Mouse (Mus musculus) lung, adult 10 weeks (tissue): Measurements from ENCODE around the gene Spin2c. TPM values are rescaled to one million over a fixed set of nuclear protein-coding genes. Genes with fewer than 3 reads are reported as not detected.

Experiments
- polyA plus RNA-seq: library from polyadenylated mRNA; stranded (reverse); fragments of 350-450 nt; fragmentation: Illumina TruSeq; extraction: RNeasy Lipid Tissue Mini Kit (QIAGEN cat#74804); gene quantifications from one replicate; pipeline ENCODE4 v1.2.3, GENCODE M21; 2014; ENCODE audit warnings: low read depth, low replicate concordance; ENCODE audit not compliant: insufficient read depth

The Spin2c gene
- polyA plus RNA-seq, result 1.9 TPM

DNA sequence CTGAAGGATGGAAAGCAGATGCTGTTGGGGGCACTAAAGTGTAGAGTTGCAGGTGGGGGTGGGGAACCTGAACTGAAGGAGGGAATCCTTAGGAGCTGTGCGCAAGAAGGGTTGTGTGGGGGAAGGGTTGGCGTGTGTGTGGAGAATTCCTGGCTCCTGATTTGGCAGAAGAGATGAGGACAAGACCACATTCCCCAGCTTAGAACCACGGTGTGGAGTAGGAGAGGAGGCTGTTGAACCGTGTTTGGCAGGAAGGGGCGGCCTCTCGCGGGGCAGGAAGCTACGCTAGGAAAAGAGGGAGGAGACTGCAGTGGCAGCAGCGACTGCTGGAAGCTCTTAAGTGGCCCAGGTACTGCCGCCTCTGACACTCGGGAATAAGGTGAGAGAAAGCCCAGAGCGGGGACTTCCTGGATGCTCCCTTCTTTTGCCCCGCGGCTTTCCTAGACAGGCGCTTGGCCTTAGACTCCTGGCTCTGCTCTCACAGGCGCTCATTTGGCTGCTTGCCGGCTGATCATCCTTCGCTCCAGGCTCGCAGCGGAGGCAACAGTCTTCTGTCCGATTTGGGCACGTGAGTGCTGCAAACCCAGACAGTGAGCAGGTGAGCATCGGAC, at the start of gene Spin2c:
Gene Spin2c, plus strand, starts transcription at position 275 of the 611 bp plus-strand sequence.

Other genes starting within 250 kb of the Spin2c start
- gene Kctd12b, start 135.8 kb upstream of the Spin2c start, polyA plus RNA-seq, result 3.7 TPM
- 54.8 TPM for gene Nbdy, start 108.6 kb upstream of the Spin2c start, polyA plus RNA-seq
- not detected for gene Samt1, start 180.4 kb downstream of the Spin2c start, polyA plus RNA-seq
- gene 4921511M17Rik, start 201.6 kb downstream of the Spin2c start, polyA plus RNA-seq, result not detected
- gene Gm10057, start 222.8 kb downstream of the Spin2c start, polyA plus RNA-seq, result not detected